In genomic region chr19:46504822-46505417, GRCm38 (mm10) we compare ENCODE assay signal across 8 mouse cellular contexts. TPM values are rescaled to one million over a fixed set of nuclear protein-coding genes. Genes with fewer than 3 reads are reported as not detected.
DNase-seq lines count a peak whose midpoint lies in the region; ATAC-seq and TF ChIP-seq lines count a peak whose summit lies in the region.

No protein-coding gene starts in this region.

- no peak for TF ChIP-seq EP300 in ES-Bruce4 (IDR thresholded peaks at IDR 0.05; ENCODE audit: insufficient read depth, low read depth, low read length)

- H3K4me3 ChIP-seq in cerebellum, adult 2 months (replicated peaks; ENCODE audit: insufficient read depth, low read depth, low read length): peak overlapping the region; percentile 49
- peak overlapping the region; percentile 22 for H3K4me3 ChIP-seq in ES-Bruce4 (ENCODE audit: low read depth, low read length)
- peak overlapping the region; percentile 95 for H3K4me3 ChIP-seq in heart, embryonic 16.5 days (ENCODE audit: low read length)
- H3K4me3 ChIP-seq in lung, embryonic 15.5 days: peak overlapping the region; percentile 92

- TF ChIP-seq POLR2A in cerebellum, adult 2 months (IDR thresholded peaks at IDR 0.05; ENCODE audit: borderline replicate concordance, insufficient read depth, low read length): no peak
- no peak for TF ChIP-seq POLR2A in ES-Bruce4 (IDR thresholded peaks at IDR 0.05; ENCODE audit: insufficient read depth, low read length)

- no peaks in the 10 kb centered on the region for H3K27me3 ChIP-seq in cerebellum, adult 2 months (ENCODE audit: control insufficient read depth, insufficient read depth, low read length)
- H3K27me3 ChIP-seq in ES-Bruce4 (ENCODE audit: control insufficient read depth, insufficient read depth, low read length, poor library complexity, severe bottlenecking): no peaks in the 10 kb centered on the region
- H3K27me3 ChIP-seq in heart, embryonic 16.5 days (ENCODE audit: control insufficient read depth, insufficient read depth, low read length): no peaks in the 10 kb centered on the region
- no peaks in the 10 kb centered on the region for H3K27me3 ChIP-seq in lung, embryonic 15.5 days

- peaks cover 34% of the 10 kb centered on the region for H3K4me1 ChIP-seq in cerebellum, adult 2 months (ENCODE audit: control insufficient read depth, insufficient read depth, low read length)
- H3K4me1 ChIP-seq in ES-Bruce4 (ENCODE audit: control insufficient read depth, insufficient read depth, low read length): peaks cover 2% of the 10 kb centered on the region
- H3K4me1 ChIP-seq in heart, embryonic 16.5 days (ENCODE audit: control insufficient read depth, insufficient read depth, low read length): peaks cover 55% of the 10 kb centered on the region
- peaks cover 57% of the 10 kb centered on the region for H3K4me1 ChIP-seq in lung, embryonic 15.5 days

- no peak for DNase-seq in cerebellum, adult 2 months
- DNase-seq in cerebellum, adult 9-10 months: no peak
- DNase-seq in layer of hippocampus, adult 18-20 months (ENCODE audit: low spot score in 2 of 2): no peak
- DNase-seq in testis, postnatal 14 days (ENCODE audit: low spot score): no peak
- DNase-seq in urinary bladder, adult 2 months (ENCODE audit: low spot score): no peak

- 45% methylated on average over 9 of the region's 9 CpGs for WGBS in cerebellum, adult 2 months
- 28% methylated on average over 9 of the region's 9 CpGs for WGBS in heart, embryonic 16.5 days
- WGBS in lung, embryonic 15.5 days: 37% methylated on average over 9 of the region's 9 CpGs

- H3K4me2 ChIP-seq in heart, embryonic 16.5 days (ENCODE audit: low read depth, low read length): peak overlapping the region; percentile 95
- peak overlapping the region; percentile 79 for H3K4me2 ChIP-seq in lung, embryonic 15.5 days

- no peak for TF ChIP-seq CTCF in cerebellum, adult 2 months (IDR thresholded peaks at IDR 0.05; ENCODE audit: borderline replicate concordance, insufficient read depth, low read depth, low read length)
- TF ChIP-seq CTCF in ES-Bruce4 (IDR thresholded peaks at IDR 0.05; ENCODE audit: low read depth, low read length): no peak

- H3K9me3 ChIP-seq in ES-Bruce4 (replicated peaks; ENCODE audit: control insufficient read depth, insufficient read depth, low read length, poor library complexity, severe bottlenecking): no peaks in the 10 kb centered on the region
- no peaks in the 10 kb centered on the region for H3K9me3 ChIP-seq in heart, embryonic 16.5 days (replicated peaks; ENCODE audit: control insufficient read depth, low read length)
- no peaks in the 10 kb centered on the region for H3K9me3 ChIP-seq in lung, embryonic 15.5 days

- peaks cover 3% of the 10 kb centered on the region; the same call in 1 of the 2 replicates for H3K36me3 ChIP-seq in ES-Bruce4 (ENCODE audit: control insufficient read depth, insufficient read depth, low read length, poor library complexity, severe bottlenecking)
- peaks cover 14% of the 10 kb centered on the region for H3K36me3 ChIP-seq in heart, embryonic 16.5 days (ENCODE audit: control insufficient read depth, insufficient read depth)
- H3K36me3 ChIP-seq in lung, embryonic 15.5 days: peaks cover 23% of the 10 kb centered on the region

- ATAC-seq in heart, embryonic 16.5 days (replicated peaks; ENCODE audit: extremely low read depth, insufficient read depth, low FRiP score): no peak
- no peak for ATAC-seq in lung, embryonic 15.5 days (ENCODE audit: borderline replicate concordance, extremely low read depth, low FRiP score, low TSS enrichment)

- H3K27ac ChIP-seq in cerebellum, adult 2 months (ENCODE audit: insufficient read depth, low read length): 0 out of 2 replicates have a peak overlapping the region, but pooled peaks have one; percentile 99
- peak overlapping the region; percentile 94 for H3K27ac ChIP-seq in ES-Bruce4 (ENCODE audit: insufficient read depth, low read length)
- peak overlapping the region; percentile 99 for H3K27ac ChIP-seq in heart, embryonic 16.5 days (ENCODE audit: low read length)
- peak overlapping the region; percentile 100 for H3K27ac ChIP-seq in lung, embryonic 15.5 days

- peak overlapping the region; percentile 94 for H3K9ac ChIP-seq in ES-Bruce4 (ENCODE audit: low read depth, poor library complexity, severe bottlenecking)
- H3K9ac ChIP-seq in heart, embryonic 16.5 days (ENCODE audit: low read length): peak overlapping the region; percentile 99
- peak overlapping the region; percentile 98 for H3K9ac ChIP-seq in lung, embryonic 15.5 days

RNA-seq across cellular contexts. Expression of gene Trim8, which starts 3.4 kb away (rescaled TPM):
- 40.3 and 43.4 TPM in 2 replicates for polyA plus RNA-seq in cerebellum, adult 2 months (2012; rRNA removed)
- 14.2 and 16.3 TPM in 2 replicates for polyA plus RNA-seq in ES-Bruce4 (2011; ENCODE audit: insufficient read depth, insufficient read length, low read depth, missing spikeins)
- polyA plus RNA-seq in heart, embryonic 16.5 days (2015; fragmentation: Nextera tagmentation; extraction: Ambion mirVana): 17.0 and 19.4 TPM in 2 replicates
- polyA plus RNA-seq in lung, embryonic 15.5 days (2015; fragmentation: Nextera tagmentation; extraction: Ambion mirVana): 22.2 and 27.8 TPM in 2 replicates
- total RNA-seq in layer of hippocampus, adult 18-20 months (2021): 100 to 1,000 TPM; 110 to 112 TPM
- polyA plus RNA-seq in urinary bladder, adult 2 months (2012; rRNA removed): 17.2 and 25.2 TPM in 2 replicates

Comparison
In these comparisons a context has a peak if more than half of its experiments do, and no peak if none do; other contexts are left out.
1. H3K4me3 ChIP-seq: peak in every context shown above with its lines; median percentile 95 in heart, embryonic 16.5 days; 92 in lung, embryonic 15.5 days; 49 in cerebellum, adult 2 months; 22 in ES-Bruce4.